Mouse (Mus musculus): ENCODE measurements around the gene Oxsr1. TPM values are rescaled to one million over a fixed set of nuclear protein-coding genes. Genes with fewer than 3 reads are reported as not detected.
A peak's percentile ranks its signal among the peaks of the same experiment; 100 is the strongest.

Gene Oxsr1
- polyA plus RNA-seq, 1 experiment from 2014 or later = 11.7 TPM

DNA sequence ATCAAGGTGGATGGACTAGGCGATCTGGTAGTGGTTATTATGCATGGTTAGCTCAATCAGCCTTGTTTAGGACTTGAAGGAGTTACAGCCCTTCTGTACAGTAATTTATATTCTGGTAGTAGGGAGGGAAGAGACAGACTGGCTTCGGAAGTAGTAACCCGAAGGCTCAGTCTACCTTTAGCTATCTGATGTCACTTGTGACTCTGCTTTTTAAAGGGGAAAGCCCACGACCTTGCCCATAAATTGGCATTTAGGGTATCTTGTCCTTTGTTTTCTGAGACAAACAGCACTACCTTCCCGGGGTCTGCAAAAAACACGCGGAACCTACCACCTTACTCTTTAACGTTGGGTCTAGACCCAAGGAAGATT, 18.0 kb upstream of the Oxsr1 start:
- no peak for ATAC-seq (ENCODE audit: insufficient read depth, low FRiP score)
- Histone ChIP-seq H3K27me3 (ENCODE audit: control insufficient read depth, insufficient read depth, low read length) (no peaks in the 10 kb centered on the region), H3K4me3 (replicated peaks; ENCODE audit: low read length) (peak overlapping the region; percentile 75), H3K9ac (ENCODE audit: low read length) (peak overlapping the region; percentile 88), H3K4me1 (ENCODE audit: control insufficient read depth, insufficient read depth, low read length) (peaks cover 16% of the 10 kb centered on the region), H3K4me2 (ENCODE audit: low read depth, low read length) (peak overlapping the region; percentile 89), H3K9me3 (replicated peaks; ENCODE audit: control insufficient read depth, low read length) (no peaks in the 10 kb centered on the region), H3K36me3 (ENCODE audit: control insufficient read depth, insufficient read depth, low read length) (0 out of 2 replicates have a peak, but pooled peaks cover 11% of the 10 kb centered on the region), H3K27ac (ENCODE audit: low read length) (peak overlapping the region; percentile 97)
- under 1% methylated on average over 8 of the region's 8 CpGs for WGBS

DNA sequence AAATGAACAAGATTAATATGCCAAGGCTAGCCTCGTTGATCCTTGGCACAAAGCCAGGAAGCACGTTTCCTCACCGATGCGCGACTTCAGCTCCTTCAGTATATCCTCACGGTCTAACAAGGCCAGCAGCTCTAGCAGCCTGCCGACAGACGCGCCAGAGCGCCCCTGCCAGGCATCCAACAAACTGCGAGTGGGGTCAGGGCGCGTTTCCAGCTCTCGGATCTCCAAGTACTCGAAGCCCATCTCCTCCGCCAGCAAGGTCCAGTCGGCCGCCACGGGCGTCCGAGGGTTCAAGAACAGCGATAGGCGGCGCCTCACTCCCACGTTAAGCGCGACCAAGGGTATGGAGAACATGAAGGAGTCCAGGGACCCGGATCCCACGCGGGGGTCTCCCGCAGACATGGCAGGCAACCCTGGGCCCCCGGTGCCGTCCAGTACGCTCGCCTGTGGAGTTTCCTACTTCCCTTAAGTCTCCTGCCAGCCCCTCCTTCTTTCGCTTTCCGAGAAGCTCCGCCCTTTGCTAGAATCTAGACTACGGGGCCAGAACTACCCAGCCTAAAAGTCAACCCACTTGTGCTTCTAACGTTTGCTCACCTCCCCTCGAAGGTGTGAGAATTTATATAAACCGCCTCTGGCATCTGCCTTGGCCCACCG, 17.5 kb upstream of the Oxsr1 start, which contains the start of gene Acaa1a:
Acaa1a (plus strand) TSS at position 119 of the 654 bp plus-strand sequence.
- Histone ChIP-seq H3K4me3 (replicated peaks; ENCODE audit: low read length) (peak within 1 kb of the TSS; percentile 75), H3K4me1 (ENCODE audit: control insufficient read depth, insufficient read depth, low read length) (peaks cover 16% of the 10 kb centered on the region), H3K9me3 (replicated peaks; ENCODE audit: control insufficient read depth, low read length) (no peaks in the 10 kb centered on the region), H3K9ac (ENCODE audit: low read length) (peak within 1 kb of the TSS; percentile 88), H3K27ac (ENCODE audit: low read length) (peak within 1 kb of the TSS; percentile 97), H3K4me2 (ENCODE audit: low read depth, low read length) (peak within 1 kb of the TSS; percentile 89), H3K36me3 (ENCODE audit: control insufficient read depth, insufficient read depth, low read length) (0 out of 2 replicates have a peak, but pooled peaks cover 10% of the 10 kb centered on the region), H3K27me3 (ENCODE audit: control insufficient read depth, insufficient read depth, low read length) (no peaks in the 10 kb centered on the region)
- under 1% methylated on average over 43 of the region's 43 CpGs for WGBS
- no peak for ATAC-seq (ENCODE audit: insufficient read depth, low FRiP score)

DNA sequence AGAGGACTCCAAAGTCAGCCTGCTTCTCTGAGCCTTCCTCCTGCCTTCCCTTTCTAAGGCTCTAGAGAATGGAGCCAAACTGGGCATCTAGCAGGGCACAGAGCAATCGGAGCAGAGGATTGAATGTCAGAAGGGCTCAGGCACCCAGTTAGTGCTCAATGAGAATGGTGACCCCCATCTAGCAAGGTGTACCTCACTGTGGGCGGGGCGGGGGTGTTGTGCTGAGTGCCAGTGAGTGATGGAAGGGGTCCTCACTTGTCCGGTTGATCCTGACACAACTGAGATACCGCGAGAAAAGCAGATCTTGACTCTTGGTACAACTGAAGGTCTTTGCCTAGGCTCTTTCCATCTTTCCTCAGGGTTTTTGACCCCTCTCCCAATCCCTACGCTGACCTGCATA, 16.9 kb upstream of the Oxsr1 start:
- peak overlapping the region; percentile 75 for H3K4me3 ChIP-seq (replicated peaks; ENCODE audit: low read length)
- H3K4me2 ChIP-seq (ENCODE audit: low read depth, low read length) = peak overlapping the region; percentile 89
- H3K27me3 ChIP-seq (ENCODE audit: control insufficient read depth, insufficient read depth, low read length) = no peaks in the 10 kb centered on the region
- 0 out of 2 replicates have a peak, but pooled peaks cover 7% of the 10 kb centered on the region for H3K36me3 ChIP-seq (ENCODE audit: control insufficient read depth, insufficient read depth, low read length)
- ATAC-seq (ENCODE audit: insufficient read depth, low FRiP score) = no peak
- H3K9ac ChIP-seq (ENCODE audit: low read length) = peak overlapping the region; percentile 88
- H3K9me3 ChIP-seq (replicated peaks; ENCODE audit: control insufficient read depth, low read length) = no peaks in the 10 kb centered on the region
- H3K27ac ChIP-seq (ENCODE audit: low read length) = peak overlapping the region; percentile 97
- H3K4me1 ChIP-seq (ENCODE audit: control insufficient read depth, insufficient read depth, low read length) = peaks cover 21% of the 10 kb centered on the region
- 42% methylated on average over 7 of the region's 7 CpGs for WGBS

DNA sequence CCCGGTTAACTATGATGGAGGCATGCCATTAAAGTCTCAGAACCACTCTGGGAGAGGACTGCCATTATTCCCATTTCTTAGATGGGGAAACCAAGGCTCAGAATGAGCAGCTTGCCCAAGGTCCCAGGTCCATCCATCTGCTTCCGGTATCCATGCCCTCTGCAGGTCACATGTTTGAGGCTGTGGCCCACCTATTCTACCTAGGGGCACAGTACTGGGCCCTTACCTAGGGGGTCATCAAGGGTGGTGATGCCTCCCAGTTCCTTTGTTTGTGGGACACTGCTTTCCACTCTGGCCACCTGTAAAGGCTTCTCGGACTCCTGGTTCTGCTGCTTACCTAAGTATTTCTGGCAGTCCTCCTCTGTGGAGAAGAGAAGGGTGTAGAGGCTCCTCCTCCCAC, 16.1 kb upstream of the Oxsr1 start:
- H3K27me3 ChIP-seq (ENCODE audit: control insufficient read depth, insufficient read depth, low read length) = no peaks in the 10 kb centered on the region
- H3K4me3 ChIP-seq (replicated peaks; ENCODE audit: low read length) = no peak overlapping the region
- WGBS = 86% methylated on average over 3 of the region's 3 CpGs
- no peaks in the 10 kb centered on the region for H3K9me3 ChIP-seq (replicated peaks; ENCODE audit: control insufficient read depth, low read length)
- no peak for ATAC-seq (ENCODE audit: insufficient read depth, low FRiP score)
- H3K4me2 ChIP-seq (ENCODE audit: low read depth, low read length) = no peak overlapping the region
- no peak overlapping the region for H3K9ac ChIP-seq (ENCODE audit: low read length)
- 0 out of 2 replicates have a peak, but pooled peaks cover 2% of the 10 kb centered on the region for H3K36me3 ChIP-seq (ENCODE audit: control insufficient read depth, insufficient read depth, low read length)
- peaks cover 21% of the 10 kb centered on the region for H3K4me1 ChIP-seq (ENCODE audit: control insufficient read depth, insufficient read depth, low read length)
- H3K27ac ChIP-seq (ENCODE audit: low read length) = no peak overlapping the region

DNA sequence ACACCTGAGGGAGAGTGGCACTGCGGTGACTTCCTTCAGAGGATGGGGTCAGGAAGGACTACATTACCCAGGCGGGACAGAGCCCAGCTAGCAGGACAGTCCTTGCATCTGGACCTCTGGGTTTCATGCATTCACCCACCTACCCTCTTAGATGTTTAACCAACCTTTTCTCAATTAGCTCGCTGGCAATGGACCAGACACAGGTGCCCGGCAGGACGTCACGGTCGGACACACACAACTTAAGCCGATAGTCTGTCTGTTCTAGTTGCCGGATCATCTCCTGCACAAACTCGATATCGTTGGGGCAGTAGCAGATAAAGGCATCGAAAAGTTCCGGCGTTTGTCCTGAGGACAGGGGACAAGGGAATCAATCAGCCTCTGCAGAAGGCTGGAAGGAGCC, 15.6 kb upstream of the Oxsr1 start:
- Histone ChIP-seq H3K9me3 (replicated peaks; ENCODE audit: control insufficient read depth, low read length) (no peaks in the 10 kb centered on the region), H3K4me2 (ENCODE audit: low read depth, low read length) (no peak overlapping the region), H3K4me3 (replicated peaks; ENCODE audit: low read length) (no peak overlapping the region), H3K4me1 (ENCODE audit: control insufficient read depth, insufficient read depth, low read length) (peaks cover 19% of the 10 kb centered on the region), H3K27me3 (ENCODE audit: control insufficient read depth, insufficient read depth, low read length) (no peaks in the 10 kb centered on the region), H3K9ac (ENCODE audit: low read length) (no peak overlapping the region), H3K36me3 (ENCODE audit: control insufficient read depth, insufficient read depth, low read length) (no peaks in the 10 kb centered on the region), H3K27ac (ENCODE audit: low read length) (no peak overlapping the region)
- 94% methylated on average over 14 of the region's 14 CpGs for WGBS
- no peak for ATAC-seq (ENCODE audit: insufficient read depth, low FRiP score)

DNA sequence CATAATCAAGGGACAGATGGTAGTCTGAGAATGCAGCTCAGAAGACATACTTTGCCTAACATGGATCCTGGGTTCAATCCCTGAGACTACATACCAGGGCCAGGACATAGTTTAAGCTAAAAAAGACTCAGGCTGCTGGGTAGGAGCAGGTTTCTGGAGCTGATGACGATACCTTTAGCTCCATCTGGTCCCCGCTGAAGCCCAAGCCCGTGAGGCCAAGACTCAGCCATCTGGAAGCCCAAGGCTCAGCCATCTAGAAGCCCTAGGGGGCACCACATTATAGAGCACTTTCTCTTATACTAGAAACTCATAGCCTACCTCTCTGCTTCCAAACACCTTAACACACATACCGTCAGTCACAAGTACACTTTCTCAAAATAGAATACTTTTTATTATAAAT, 13.3 kb upstream of the Oxsr1 start:
- H3K4me1 ChIP-seq (ENCODE audit: control insufficient read depth, insufficient read depth, low read length) = peaks cover 9% of the 10 kb centered on the region
- no peaks in the 10 kb centered on the region for H3K27me3 ChIP-seq (ENCODE audit: control insufficient read depth, insufficient read depth, low read length)
- H3K4me2 ChIP-seq (ENCODE audit: low read depth, low read length) = no peak overlapping the region
- H3K4me3 ChIP-seq (replicated peaks; ENCODE audit: low read length) = no peak overlapping the region
- no peak for ATAC-seq (ENCODE audit: insufficient read depth, low FRiP score)
- no peak overlapping the region for H3K27ac ChIP-seq (ENCODE audit: low read length)
- no peak overlapping the region for H3K9ac ChIP-seq (ENCODE audit: low read length)
- no peaks in the 10 kb centered on the region for H3K9me3 ChIP-seq (replicated peaks; ENCODE audit: control insufficient read depth, low read length)
- WGBS = 74% methylated on average over 4 of the region's 4 CpGs
- no peaks in the 10 kb centered on the region for H3K36me3 ChIP-seq (ENCODE audit: control insufficient read depth, insufficient read depth, low read length)

DNA sequence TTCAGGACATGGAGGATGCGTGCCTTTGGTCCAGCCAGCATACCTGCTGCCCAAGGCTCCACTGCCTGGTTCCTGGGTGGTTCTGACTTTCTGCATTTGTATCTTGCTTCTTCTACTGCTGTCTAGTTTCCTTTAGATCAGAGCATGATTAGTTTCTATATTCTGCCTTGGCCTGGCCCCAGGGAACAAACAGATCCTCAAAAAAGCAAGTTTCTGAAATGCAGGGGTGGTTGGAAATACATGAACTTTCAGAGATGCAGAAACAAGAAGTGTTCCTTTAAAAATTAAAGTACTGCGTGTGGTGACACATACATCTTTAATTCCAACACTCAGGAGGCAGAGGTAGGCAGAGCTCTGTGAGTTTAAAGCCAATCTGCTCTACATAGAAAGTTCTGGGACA, 12.6 kb upstream of the Oxsr1 start:
- H3K4me1 ChIP-seq (ENCODE audit: control insufficient read depth, insufficient read depth, low read length) = peaks cover 9% of the 10 kb centered on the region
- H3K27ac ChIP-seq (ENCODE audit: low read length) = peak overlapping the region; percentile 19; the same call in 1 of the 2 replicates
- no peaks in the 10 kb centered on the region for H3K9me3 ChIP-seq (replicated peaks; ENCODE audit: control insufficient read depth, low read length)
- no peak overlapping the region for H3K4me3 ChIP-seq (replicated peaks; ENCODE audit: low read length)
- no peak for ATAC-seq (ENCODE audit: insufficient read depth, low FRiP score)
- WGBS = 86% methylated on average over 2 of the region's 2 CpGs
- H3K4me2 ChIP-seq (ENCODE audit: low read depth, low read length) = peak overlapping the region; percentile 3; the same call in 1 of the 2 replicates
- H3K9ac ChIP-seq (ENCODE audit: low read length) = no peak overlapping the region
- H3K36me3 ChIP-seq (ENCODE audit: control insufficient read depth, insufficient read depth, low read length) = no peaks in the 10 kb centered on the region
- H3K27me3 ChIP-seq (ENCODE audit: control insufficient read depth, insufficient read depth, low read length) = no peaks in the 10 kb centered on the region

DNA sequence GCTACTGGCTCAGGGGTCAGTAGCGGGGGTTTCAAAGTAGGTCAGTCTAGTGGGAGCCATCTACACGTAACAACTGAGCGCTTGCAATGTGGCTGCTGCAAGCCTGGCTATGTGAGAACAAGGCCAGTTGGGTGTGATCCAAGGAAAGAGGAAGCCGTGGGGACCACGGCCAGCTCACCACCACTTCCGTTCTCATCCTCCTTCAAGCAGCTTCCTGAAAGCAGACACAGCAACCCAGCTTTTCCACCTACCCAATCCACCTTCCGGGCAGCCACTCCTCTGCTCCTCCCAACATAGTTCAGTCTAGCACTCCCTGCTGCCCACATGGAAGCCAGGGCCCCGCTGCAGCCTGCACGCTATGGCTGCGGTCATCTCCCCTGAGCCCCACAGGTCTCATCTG, 12.1 kb upstream of the Oxsr1 start:
- H3K4me1 ChIP-seq (ENCODE audit: control insufficient read depth, insufficient read depth, low read length) = peaks cover 9% of the 10 kb centered on the region
- no peak for ATAC-seq (ENCODE audit: insufficient read depth, low FRiP score)
- no peak overlapping the region for H3K4me3 ChIP-seq (replicated peaks; ENCODE audit: low read length)
- no peaks in the 10 kb centered on the region for H3K27me3 ChIP-seq (ENCODE audit: control insufficient read depth, insufficient read depth, low read length)
- peak overlapping the region; percentile 3; the same call in 1 of the 2 replicates for H3K4me2 ChIP-seq (ENCODE audit: low read depth, low read length)
- no peaks in the 10 kb centered on the region for H3K9me3 ChIP-seq (replicated peaks; ENCODE audit: control insufficient read depth, low read length)
- H3K9ac ChIP-seq (ENCODE audit: low read length) = peak overlapping the region; percentile 26; the same call in 1 of the 2 replicates
- no peaks in the 10 kb centered on the region for H3K36me3 ChIP-seq (ENCODE audit: control insufficient read depth, insufficient read depth, low read length)
- peak overlapping the region; percentile 19; the same call in 1 of the 2 replicates for H3K27ac ChIP-seq (ENCODE audit: low read length)
- 41% methylated on average over 10 of the region's 10 CpGs for WGBS

DNA sequence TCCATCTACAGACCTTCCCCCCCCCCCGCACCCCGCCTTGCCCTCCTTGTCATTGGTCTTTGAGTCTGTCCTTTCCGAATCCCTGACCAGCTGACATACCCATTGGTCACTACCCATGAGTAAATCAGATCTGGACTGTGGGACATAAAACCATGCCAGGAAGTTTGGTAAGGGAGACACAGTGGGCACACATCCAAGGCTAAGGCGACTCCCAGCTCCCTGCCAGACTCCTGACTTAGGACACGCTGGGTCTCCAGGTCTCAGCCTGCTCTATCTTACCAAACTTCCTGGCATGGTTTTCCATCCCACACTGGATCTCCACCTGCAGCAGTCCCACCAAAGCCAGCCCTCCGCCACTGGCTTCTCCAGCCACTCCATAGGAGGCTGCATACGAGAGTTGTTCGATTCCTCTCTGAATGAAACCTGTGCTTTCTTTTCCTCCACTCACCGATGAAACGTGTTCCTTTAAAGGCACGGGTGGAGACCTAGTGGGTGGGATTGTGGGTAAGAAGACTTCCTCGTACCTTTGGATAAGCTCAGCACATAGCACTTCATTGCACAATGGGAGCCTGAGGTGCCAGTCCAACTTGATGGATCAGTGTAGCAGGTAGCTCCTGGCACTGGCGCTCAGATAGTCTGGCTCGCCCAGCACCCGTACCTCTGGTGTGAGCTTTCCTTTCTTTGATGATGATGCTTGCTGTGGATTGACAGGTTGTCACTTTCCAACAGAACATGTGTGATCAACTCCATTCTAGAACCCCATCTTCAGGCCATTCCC, 8.1 kb upstream of the Oxsr1 start:
- ATAC-seq (ENCODE audit: insufficient read depth, low FRiP score) = peak; percentile 74
- Histone ChIP-seq H3K9ac (ENCODE audit: low read length) (no peak overlapping the region), H3K27me3 (ENCODE audit: control insufficient read depth, insufficient read depth, low read length) (no peaks in the 10 kb centered on the region), H3K4me3 (replicated peaks; ENCODE audit: low read length) (peak overlapping the region; percentile 10; the same call in 1 of the 2 replicates), H3K36me3 (ENCODE audit: control insufficient read depth, insufficient read depth, low read length) (no peaks in the 10 kb centered on the region), H3K4me2 (ENCODE audit: low read depth, low read length) (no peak overlapping the region), H3K27ac (ENCODE audit: low read length) (peak overlapping the region; percentile 76), H3K9me3 (replicated peaks; ENCODE audit: control insufficient read depth, low read length) (no peaks in the 10 kb centered on the region), H3K4me1 (ENCODE audit: control insufficient read depth, insufficient read depth, low read length) (peaks cover 5% of the 10 kb centered on the region; the same call in 1 of the 2 replicates)
- whole genome bisulfite sequencing = 78% methylated on average over 15 of the region's 15 CpGs
